Mouse (Mus musculus) fat pad, adult 2 months (tissue): ENCODE measurements around the gene Nipal1.

Experiments
- DNase-seq: peaks from one replicate; pipeline ENCODE4 v3.0.0-alpha.2; 2011; ENCODE audit warnings: low read depth, low spot score; ENCODE audit errors: extremely low read depth

The Nipal1 gene

GRCm38 (mm10) chr5:72647418-72647907, at the start of gene Nipal1:
Gene Nipal1 (plus strand): TSS chr5:72647795.
- no peak for DNase-seq

DNA sequence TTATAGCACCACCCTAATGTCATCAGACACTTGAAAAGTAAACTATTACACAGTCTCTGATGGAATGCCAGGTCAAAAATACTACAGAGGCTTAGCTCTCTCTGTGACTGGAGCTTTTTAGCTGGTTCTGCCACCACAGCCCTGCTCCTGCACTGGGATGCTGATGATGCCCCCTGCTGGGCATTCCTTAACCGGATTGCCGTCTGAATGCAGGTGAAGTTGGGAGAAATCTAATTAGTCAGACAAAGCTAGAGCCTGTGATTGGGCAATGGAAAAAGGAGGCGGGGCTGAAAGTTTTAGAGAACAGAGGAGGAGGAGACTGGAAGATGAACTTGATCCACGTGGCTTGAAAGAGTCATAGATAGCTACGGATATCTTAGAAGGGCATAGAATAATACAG, 46.6 kb upstream of the Nipal1 start:
- DNase-seq, result no peak

- DNase-seq, result no peak
Measured at GRCm38 (mm10) chr5:72603138-72603537, 44.5 kb upstream of the Nipal1 start.

DNA sequence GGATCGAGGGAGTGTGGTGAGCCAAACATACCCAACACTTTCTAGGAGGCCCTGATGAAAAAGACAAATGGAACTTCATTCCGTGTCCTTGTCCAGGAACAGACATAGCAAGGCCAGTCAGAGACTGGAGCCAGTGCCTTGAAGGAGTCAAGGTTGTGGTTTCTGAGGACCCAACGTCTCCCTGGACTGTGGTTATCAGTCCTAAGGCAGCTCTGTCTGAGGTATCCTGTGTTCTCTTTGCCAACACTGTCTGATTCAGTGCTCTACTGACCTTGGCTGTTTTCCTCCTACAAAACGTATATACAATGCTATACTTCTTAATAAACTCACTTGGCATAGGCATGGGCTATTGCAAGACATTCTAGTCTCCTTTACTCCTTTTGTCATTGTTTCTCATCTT, 30.2 kb upstream of the Nipal1 start:
- no peak for DNase-seq

DNA sequence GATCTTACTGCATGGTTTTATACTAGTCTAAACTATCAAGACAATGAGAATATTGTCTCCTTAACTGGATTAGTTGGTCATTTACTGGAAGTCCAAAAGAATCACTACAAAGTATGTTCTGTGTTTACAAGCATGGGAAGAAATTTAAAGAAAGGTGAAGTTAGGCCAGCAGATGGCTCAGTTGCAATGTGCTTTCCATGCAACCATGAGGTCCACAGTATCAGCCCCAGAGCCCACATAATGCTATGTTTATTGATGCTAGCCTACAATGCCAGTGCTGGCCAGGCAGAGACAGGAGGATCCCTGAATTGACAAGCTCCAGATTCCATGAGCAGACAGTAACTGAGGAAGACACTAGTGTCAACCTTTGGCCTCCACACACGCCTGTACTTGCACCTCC, 26.6 kb upstream of the Nipal1 start:
- no peak for DNase-seq

GRCm38 (mm10) chr5:72630026-72630425, 17.6 kb upstream of the Nipal1 start:
- DNase-seq, result no peak

DNA sequence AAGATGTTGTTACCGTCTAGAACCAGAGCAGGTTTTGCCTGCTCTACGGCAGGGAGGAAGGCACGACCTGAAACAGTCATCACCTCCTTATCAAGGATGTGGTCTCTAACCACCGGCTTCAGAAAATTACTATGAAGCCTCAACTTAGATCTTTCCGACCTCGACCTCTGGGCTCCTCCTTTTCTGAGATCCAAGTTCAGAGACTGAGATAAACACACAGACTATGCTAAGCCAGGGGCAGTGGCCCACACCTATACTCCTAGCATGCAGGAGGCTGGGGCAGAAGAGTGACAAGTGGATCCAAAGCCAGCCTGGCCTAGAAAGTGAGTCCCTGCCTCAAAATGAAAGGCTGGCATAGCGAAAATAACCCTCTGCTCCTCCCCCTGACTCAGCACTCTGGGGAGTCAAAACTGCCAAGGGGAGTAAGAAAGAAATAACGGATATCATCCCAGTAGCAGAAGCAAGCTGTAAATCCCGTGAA, 12.8 kb upstream of the Nipal1 start:
- DNase-seq, result no peak

- no peak for DNase-seq
Measured at GRCm38 (mm10) chr5:72636122-72636521, 11.5 kb upstream of the Nipal1 start.

- DNase-seq, result no peak
Measured at GRCm38 (mm10) chr5:72636576-72636975, 11.0 kb upstream of the Nipal1 start.

GRCm38 (mm10) chr5:72640072-72640471, 7.5 kb upstream of the Nipal1 start:
- no peak for DNase-seq

DNA sequence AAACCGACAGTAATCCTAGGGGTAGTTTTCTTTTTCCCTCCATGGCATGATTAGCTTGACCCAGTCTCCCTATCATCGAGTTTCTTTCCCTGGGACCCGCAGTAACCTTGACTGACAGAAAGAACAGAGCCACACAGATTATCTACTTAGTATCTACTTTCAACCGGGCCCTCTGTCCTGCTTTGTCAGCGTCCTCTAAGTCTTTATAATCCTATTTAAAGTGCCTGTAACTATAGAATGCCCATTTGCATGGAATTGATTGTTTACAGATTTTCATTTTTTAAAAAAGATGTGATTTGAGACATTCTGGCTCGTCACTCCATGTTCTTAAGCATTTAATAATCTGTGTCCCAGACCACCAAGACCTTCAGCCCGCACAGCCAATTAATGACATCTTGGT, 3.9 kb upstream of the Nipal1 start:
- no peak for DNase-seq

- no peak for DNase-seq
Measured at GRCm38 (mm10) chr5:72644175-72644574, 3.4 kb upstream of the Nipal1 start, which contains the start of gene Cnga1. Gene Cnga1 (minus strand): TSS chr5:72644275.

DNA sequence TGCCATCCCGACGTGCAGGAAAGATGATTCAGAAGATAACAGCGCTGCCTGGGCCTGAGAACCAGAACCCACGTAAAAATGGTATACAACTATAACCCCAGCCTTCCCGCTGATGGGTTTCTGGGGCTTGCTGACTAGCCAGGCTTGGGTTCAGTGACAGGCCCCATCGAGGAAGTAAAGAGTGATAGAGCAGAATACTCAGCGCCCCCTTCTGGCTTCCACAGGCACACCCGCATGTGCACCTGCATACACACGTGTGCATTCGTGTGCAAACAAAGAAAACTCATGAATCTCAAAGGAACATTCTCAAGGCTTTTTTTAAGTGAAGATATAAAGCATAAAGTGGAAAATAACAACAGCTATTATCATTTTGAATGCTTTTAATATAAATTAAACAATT, 1.5 kb upstream of the Nipal1 start:
- DNase-seq, result no peak

DNA sequence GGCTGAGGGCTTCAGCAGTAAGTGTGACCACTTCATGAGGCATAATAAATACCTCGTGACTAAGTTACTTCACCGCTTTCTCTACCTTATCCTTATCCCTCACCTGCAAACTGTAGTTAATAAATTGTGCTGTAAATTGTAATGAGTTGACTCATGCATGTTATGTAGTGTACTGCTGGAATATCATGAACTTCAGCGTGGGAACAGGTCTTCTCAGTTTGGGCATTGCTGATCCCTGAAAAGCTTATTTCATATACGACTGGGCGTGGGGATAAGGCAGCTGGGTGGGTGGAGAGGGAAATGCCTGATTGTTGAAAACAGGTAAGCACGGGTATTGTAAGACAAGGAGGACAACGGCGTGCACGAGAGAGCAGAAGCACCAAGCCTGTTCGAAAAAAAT, 599 bp upstream of the Nipal1 start:
- no peak for DNase-seq

GRCm38 (mm10) chr5:72647958-72648595, 482 bp downstream of the Nipal1 start:
- no peak for DNase-seq

DNA sequence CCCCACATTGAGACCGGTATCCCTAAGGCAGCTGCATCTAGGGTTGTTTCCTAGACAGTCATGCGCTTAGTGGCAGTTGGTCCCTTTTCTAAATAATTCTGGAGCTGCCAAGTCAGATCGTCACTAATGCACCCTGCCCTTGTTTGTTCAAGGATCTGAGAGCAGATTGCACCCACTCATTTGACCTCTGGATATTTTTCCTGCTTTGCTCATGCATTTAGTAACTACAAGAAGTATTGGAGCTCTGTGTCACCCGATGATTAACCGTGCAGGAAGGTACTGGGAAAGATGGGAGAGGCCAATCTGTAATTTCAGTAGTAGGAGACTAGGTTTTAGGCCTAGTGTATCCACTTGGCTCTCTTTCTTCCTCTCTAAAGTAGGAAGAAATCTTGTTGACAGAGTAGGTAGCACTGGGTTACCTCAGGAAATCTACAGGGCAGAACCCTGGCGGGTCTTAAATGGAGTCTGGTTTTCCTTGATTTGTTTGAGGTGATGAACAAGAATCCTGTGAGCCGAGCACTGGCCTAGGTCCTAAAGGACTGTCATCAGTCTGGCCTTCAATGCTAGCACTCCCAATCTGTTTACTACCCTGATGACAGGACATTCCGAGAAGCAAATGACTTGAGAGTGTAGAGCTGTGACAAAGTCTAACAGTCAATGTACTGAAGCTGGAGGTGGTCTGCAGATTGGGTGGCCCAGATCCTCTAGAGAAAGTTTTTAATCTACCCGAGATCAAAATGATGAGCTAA, 1.6 kb downstream of the Nipal1 start:
- DNase-seq, result peak; percentile 100

DNA sequence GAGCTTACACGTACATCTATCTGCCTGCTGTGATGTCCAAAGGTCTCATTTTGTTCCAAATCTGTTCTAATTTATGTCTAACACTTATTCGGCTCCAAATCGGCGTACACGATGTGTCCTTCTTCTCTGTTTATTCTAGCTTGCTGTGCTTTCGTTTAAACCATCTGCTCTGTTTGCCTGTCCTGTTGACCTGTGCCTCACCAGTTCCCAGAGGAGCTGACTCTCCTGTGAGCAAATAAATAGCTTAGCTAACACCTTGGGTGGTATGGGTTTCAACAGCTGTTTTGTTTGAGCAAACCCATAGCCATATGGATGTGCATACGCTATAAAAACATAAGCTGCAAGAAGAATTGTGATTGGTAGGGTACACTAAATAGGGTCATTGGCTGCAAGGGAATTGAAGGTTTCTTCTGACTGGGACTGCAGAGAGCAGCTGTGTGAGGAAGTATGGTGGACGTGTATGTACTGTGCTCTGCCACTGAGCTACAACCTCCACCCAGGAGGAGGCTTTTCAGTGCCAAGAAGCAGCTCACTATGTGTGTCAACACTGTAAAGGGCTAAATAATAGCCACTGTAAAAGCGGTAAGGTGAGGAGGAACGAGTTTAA, 5.6 kb downstream of the Nipal1 start:
- no peak for DNase-seq

DNA sequence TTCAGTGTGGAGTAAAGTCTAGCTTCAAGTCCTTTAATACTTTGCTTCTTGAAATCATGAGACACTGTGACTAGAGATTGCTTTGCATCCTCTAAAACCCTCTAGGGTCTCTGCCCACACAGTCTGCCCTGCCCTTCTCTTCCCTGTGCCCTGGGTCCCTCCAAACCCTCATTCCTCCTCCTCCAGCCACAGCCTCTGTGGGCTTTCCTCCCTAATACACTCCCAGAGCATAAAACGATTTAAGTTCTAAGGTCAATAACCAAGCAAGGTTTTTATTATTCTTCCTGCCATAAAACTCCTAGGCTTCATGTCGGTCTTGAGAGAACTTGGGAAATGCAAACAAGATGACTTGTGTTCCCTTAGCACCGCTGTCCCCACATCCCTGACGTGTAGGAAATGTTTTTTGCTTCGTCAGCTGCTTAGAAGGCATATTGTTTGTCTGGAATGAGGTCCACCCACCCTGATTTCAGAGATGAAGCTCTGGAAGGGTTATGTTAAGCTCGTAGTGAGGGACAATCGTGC, 8.7 kb downstream of the Nipal1 start:
- no peak for DNase-seq

DNA sequence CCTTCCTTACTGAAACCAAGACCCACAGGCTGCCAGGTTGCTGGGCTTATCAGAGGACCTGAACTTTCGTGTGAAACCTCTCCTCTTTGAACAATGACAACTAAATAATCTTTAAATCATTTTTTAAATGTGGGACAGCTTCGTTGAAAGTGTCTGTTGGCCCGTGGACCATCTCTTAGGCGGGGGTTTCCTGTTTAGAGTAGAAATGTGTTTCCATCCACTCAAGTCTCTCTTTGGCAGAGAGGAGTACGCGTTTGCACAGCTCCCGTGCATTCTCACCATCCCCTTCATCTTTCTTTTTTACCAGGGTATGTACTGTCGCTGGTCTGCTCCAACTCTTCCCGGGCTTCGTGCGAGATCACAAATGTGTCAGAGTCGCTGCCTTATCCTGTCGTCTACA, 10.8 kb downstream of the Nipal1 start:
- no peak for DNase-seq

- no peak for DNase-seq
Measured at GRCm38 (mm10) chr5:72661051-72661781, 13.6 kb downstream of the Nipal1 start.

DNA sequence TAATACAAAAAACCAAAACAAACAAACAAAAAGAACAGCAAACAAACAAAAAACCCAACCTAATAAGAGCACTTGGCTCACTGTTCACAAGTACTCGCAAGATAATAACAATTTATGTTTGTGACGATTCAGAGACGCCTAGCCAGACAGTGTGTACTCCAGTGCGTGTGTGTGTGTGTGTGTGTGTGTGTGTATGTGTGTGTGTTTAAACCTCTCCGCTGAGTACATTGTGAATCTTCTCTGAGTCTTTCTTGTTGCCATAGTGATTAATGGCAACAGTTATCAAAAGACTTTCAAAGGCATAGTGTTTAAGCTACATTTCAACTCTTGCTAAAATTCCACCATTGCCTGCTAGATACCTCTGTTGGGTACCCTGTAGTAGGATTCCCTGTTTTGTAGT, 16.5 kb downstream of the Nipal1 start:
- no peak for DNase-seq
